Mouse (Mus musculus): ENCODE results near the gene Akt1s1. TPM values are rescaled to one million over a fixed set of nuclear protein-coding genes. Genes with fewer than 3 reads are reported as not detected.
A peak's percentile ranks its signal among the peaks of the same experiment; 100 is the strongest.

The Akt1s1 gene
- polyA plus RNA-seq, 1 experiment from 2014 or later: 61.6 TPM

DNA sequence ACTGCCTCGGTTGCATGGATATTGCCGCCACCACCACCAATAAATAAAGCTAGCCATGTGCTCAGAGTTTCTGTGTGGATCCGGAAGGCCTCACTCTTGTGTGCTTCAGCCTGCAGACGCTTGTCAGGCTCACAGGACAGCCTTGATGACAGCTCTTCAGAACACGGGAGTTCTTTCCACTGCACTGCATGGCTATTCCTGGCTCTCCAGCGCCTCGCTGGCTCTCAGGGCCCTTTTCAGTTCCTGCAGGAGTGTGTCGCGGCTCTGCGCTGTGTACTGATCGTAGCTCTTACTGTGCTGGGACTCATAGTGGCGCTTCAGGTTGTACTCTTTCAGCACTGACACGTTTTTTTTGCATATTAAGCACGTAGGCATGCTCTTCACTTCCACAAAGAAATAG, 29.0 kb downstream of the Akt1s1 start:
- H3K4me1 ChIP-seq (ENCODE audit: control insufficient read depth in 2 of 2, insufficient read depth in 2 of 2, low read length in 2 of 2): peaks cover 20 to 24% of the 10 kb centered on the region in 2 experiments
- no peaks in the 10 kb centered on the region for H3K9me3 ChIP-seq (ENCODE audit: control insufficient read depth, low read length)
- no peaks in the 10 kb centered on the region for H3K27me3 ChIP-seq (ENCODE audit: control insufficient read depth, insufficient read depth, low read length)
- ATAC-seq (ENCODE audit: insufficient number of reproducible peaks, insufficient read depth, low FRiP score, low read depth): peak; percentile 54
- peak overlapping the region; percentile 60 to 87 for H3K27ac ChIP-seq (replicated peaks in 1 of 2; ENCODE audit: control insufficient read depth in 1 of 2, insufficient read depth in 1 of 2, low read depth in 2 of 2, low read length in 2 of 2)
- WGBS: 37% methylated on average over 14 of the region's 14 CpGs
- no peak overlapping the region for H3K4me3 ChIP-seq (ENCODE audit: control insufficient read depth in 1 of 2, insufficient read depth in 1 of 2, low read depth in 1 of 2, low read length in 2 of 2)
- no peak overlapping the region for H3K4me2 ChIP-seq (ENCODE audit: low read length)
- H3K36me3 ChIP-seq (ENCODE audit: control insufficient read depth, insufficient read depth, low read length): peaks cover 71% of the 10 kb centered on the region
- 0 out of 2 replicates have a peak overlapping the region, but pooled peaks have one; percentile 27 for H3K9ac ChIP-seq (ENCODE audit: low read length)

DNA sequence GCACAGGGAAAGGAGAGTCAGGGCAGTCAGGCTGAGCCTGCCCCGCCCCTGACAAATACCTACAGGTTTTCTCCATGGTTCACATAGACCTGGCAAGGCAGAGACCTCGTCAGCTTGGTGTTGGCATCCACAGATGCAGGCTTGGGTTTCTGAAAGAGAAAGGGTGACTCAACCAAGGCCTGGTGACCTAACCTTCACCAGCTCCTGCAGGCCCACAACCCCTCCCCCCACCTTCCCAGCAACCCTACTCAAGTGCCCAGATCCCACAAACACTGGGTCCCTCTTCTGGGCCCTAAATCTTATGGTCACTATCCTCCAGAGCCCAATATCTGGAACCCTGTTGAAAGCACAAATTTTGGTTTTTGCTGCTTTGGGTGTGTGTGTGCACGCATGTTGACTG, 34.2 kb downstream of the Akt1s1 start:
- no peaks in the 10 kb centered on the region for H3K27me3 ChIP-seq (ENCODE audit: control insufficient read depth, insufficient read depth, low read length)
- H3K4me3 ChIP-seq (ENCODE audit: control insufficient read depth in 1 of 2, insufficient read depth in 1 of 2, low read depth in 1 of 2, low read length in 2 of 2): no peak overlapping the region
- no peak overlapping the region for H3K27ac ChIP-seq (replicated peaks in 1 of 2; ENCODE audit: control insufficient read depth in 1 of 2, insufficient read depth in 1 of 2, low read depth in 2 of 2, low read length in 2 of 2)
- no peaks in the 10 kb centered on the region for H3K9me3 ChIP-seq (ENCODE audit: control insufficient read depth, low read length)
- peaks cover 93% of the 10 kb centered on the region for H3K36me3 ChIP-seq (ENCODE audit: control insufficient read depth, insufficient read depth, low read length)
- H3K9ac ChIP-seq (ENCODE audit: low read length): no peak overlapping the region
- WGBS: 89% methylated on average over 3 of the region's 3 CpGs
- no peak for ATAC-seq (ENCODE audit: insufficient number of reproducible peaks, insufficient read depth, low FRiP score, low read depth)
- no peak overlapping the region for H3K4me2 ChIP-seq (ENCODE audit: low read length)
- H3K4me1 ChIP-seq (ENCODE audit: control insufficient read depth in 2 of 2, insufficient read depth in 2 of 2, low read length in 2 of 2): peaks cover 11 to 13% of the 10 kb centered on the region in 2 experiments

DNA sequence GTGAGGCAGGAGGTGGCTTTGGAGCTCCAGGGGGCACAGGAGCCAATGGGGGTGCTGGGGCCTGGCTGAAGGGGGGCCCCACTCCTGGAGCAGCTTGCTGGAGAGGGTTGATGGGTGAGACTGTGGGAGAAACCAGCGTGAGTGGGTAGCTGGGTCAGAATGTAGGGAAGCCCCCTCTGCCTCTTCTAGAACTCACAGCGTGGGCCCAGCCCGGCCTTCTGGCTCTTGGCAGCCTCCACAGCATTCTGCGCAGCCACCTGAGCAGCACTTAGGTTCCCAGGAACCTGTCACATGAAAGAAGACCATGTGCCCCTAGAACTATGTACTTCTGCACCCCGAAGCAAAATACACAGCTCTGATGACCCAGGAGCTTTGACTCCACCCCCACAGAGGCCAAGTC, 35.8 kb downstream of the Akt1s1 start:
- no peak for ATAC-seq (ENCODE audit: insufficient number of reproducible peaks, insufficient read depth, low FRiP score, low read depth)
- Histone ChIP-seq H3K4me2 (ENCODE audit: low read length) (no peak overlapping the region), H3K9me3 (ENCODE audit: control insufficient read depth, low read length) (no peaks in the 10 kb centered on the region), H3K27ac (replicated peaks in 1 of 2; ENCODE audit: control insufficient read depth in 1 of 2, insufficient read depth in 1 of 2, low read depth in 2 of 2, low read length in 2 of 2) (no peak overlapping the region), H3K4me3 (ENCODE audit: control insufficient read depth in 1 of 2, insufficient read depth in 1 of 2, low read depth in 1 of 2, low read length in 2 of 2) (no peak overlapping the region), H3K36me3 (ENCODE audit: control insufficient read depth, insufficient read depth, low read length) (peaks cover 89% of the 10 kb centered on the region), H3K9ac (ENCODE audit: low read length) (no peak overlapping the region), H3K4me1 (ENCODE audit: control insufficient read depth in 2 of 2, insufficient read depth in 2 of 2, low read length in 2 of 2) (peaks cover 12 to 22% of the 10 kb centered on the region in 2 experiments), H3K27me3 (ENCODE audit: control insufficient read depth, insufficient read depth, low read length) (no peaks in the 10 kb centered on the region)
- WGBS: 100% methylated on average over 5 of the region's 5 CpGs

DNA sequence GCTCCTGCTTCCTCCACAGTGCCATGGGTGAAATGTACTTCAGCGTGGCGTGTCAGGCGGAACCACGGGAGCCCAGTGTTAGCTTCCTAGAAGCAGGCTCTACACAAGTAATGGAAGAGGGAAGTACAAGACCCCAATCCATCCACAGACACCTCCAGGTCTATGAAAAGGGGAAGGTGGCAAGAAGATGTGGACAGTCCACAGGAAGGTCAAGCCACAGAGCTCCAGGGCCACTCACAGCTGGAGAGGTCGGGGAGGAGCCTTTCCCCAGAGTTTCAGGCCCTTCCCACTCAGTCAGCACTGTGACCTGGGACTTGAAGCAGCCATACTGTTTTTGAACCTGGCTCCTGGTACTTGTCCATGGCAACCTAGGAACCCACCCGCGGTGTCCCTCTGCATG, 38.2 kb downstream of the Akt1s1 start:
- no peak overlapping the region for H3K27ac ChIP-seq (replicated peaks in 1 of 2; ENCODE audit: control insufficient read depth in 1 of 2, insufficient read depth in 1 of 2, low read depth in 2 of 2, low read length in 2 of 2)
- H3K36me3 ChIP-seq (ENCODE audit: control insufficient read depth, insufficient read depth, low read length): peaks cover 76% of the 10 kb centered on the region

DNA sequence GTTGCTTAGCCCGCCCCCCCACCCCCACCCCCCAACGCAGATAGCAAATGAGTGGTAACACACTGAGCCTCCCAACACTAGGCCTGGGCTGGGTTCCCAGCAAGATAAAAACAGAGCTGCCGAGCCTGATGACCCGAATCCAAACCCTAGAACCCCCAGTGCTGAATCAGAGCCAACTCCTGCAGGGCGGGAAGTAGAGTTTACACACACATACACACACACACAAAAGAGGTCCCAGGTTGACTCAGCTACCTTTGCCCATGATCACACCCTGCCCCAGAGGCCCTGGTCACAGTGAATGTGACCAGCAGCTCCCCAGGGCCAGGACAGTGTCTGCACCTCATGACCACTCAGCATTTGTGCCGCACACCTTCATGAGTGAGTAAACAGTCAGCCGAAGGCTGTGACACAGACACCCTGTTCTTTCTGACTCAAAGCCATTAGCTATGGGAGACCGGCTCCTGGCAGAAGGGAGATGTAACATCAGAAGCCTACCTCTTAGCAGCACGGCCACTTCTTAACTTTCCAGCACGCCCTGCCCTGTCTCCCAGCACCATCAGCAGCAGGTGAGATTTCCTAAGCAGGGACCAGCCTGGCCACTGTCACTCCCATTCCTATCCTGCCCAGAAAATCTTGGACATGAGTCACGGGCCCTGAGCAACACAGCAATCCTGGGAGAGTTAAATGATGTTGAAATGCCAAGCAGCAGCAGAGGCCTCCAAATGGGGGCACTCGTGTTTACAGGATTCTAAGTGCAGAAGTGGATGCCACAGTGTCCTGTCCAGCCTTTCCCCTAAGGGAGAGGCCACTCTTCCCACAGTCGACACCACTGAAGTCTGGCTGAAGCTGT, 39.7 kb downstream of the Akt1s1 start:
- peak; percentile 28; the same call in 1 of the 2 replicates for ATAC-seq (ENCODE audit: insufficient number of reproducible peaks, insufficient read depth, low FRiP score, low read depth)
- Histone ChIP-seq H3K4me1 (ENCODE audit: control insufficient read depth in 2 of 2, insufficient read depth in 2 of 2, low read length in 2 of 2) (peaks cover 22 to 39% of the 10 kb centered on the region in 2 experiments), H3K27ac (replicated peaks in 1 of 2; ENCODE audit: control insufficient read depth in 1 of 2, insufficient read depth in 1 of 2, low read depth in 2 of 2, low read length in 2 of 2) (peak overlapping the region; percentile 46 to 75), H3K27me3 (ENCODE audit: control insufficient read depth, insufficient read depth, low read length) (no peaks in the 10 kb centered on the region), H3K4me2 (ENCODE audit: low read length) (no peak overlapping the region), H3K9me3 (ENCODE audit: control insufficient read depth, low read length) (no peaks in the 10 kb centered on the region), H3K36me3 (ENCODE audit: control insufficient read depth, insufficient read depth, low read length) (peaks cover 61% of the 10 kb centered on the region), H3K4me3 (ENCODE audit: control insufficient read depth in 1 of 2, insufficient read depth in 1 of 2, low read depth in 1 of 2, low read length in 2 of 2) (no peak overlapping the region), H3K9ac (ENCODE audit: low read length) (peak overlapping the region; percentile 47)
- 65% methylated on average over 13 of the region's 13 CpGs for WGBS

More for the DNA sequence above, 38.2 kb downstream of the Akt1s1 start:
- no peaks in the 10 kb centered on the region for H3K9me3 ChIP-seq (ENCODE audit: control insufficient read depth, low read length)
- 86% methylated on average over 7 of the region's 7 CpGs for WGBS
- H3K4me1 ChIP-seq (ENCODE audit: control insufficient read depth in 2 of 2, insufficient read depth in 2 of 2, low read length in 2 of 2): peaks cover 20 to 37% of the 10 kb centered on the region in 2 experiments
- no peaks in the 10 kb centered on the region for H3K27me3 ChIP-seq (ENCODE audit: control insufficient read depth, insufficient read depth, low read length)
- H3K9ac ChIP-seq (ENCODE audit: low read length): no peak overlapping the region
- H3K4me3 ChIP-seq (ENCODE audit: control insufficient read depth in 1 of 2, insufficient read depth in 1 of 2, low read depth in 1 of 2, low read length in 2 of 2): no peak overlapping the region
- ATAC-seq (ENCODE audit: insufficient number of reproducible peaks, insufficient read depth, low FRiP score, low read depth): no peak
- H3K4me2 ChIP-seq (ENCODE audit: low read length): no peak overlapping the region

DNA sequence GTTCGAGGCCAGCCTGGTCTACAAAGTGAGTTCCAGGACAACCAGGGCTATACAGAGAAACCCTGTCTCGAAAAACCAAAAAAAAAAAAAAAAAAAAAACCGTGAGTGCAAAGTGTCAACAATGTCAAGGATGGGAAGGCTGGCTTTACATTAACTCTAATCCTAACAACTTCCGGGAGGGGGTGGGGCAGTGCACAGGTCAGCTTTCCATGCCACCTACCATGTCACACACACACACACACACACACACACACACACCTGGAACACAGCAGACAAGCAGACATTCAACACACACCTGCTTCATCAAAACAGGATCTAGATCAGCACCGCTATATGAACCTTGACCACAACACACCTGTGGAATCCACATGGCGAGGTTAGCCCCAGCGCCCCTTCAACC, 41.4 kb downstream of the Akt1s1 start:
- H3K27ac ChIP-seq (replicated peaks in 1 of 2; ENCODE audit: control insufficient read depth in 1 of 2, insufficient read depth in 1 of 2, low read depth in 2 of 2, low read length in 2 of 2): no peak overlapping the region
- H3K4me3 ChIP-seq (ENCODE audit: control insufficient read depth in 1 of 2, insufficient read depth in 1 of 2, low read depth in 1 of 2, low read length in 2 of 2): no peak overlapping the region
- H3K9me3 ChIP-seq (ENCODE audit: control insufficient read depth, low read length): no peaks in the 10 kb centered on the region
- peaks cover 46% of the 10 kb centered on the region for H3K36me3 ChIP-seq (ENCODE audit: control insufficient read depth, insufficient read depth, low read length)
- H3K4me2 ChIP-seq (ENCODE audit: low read length): no peak overlapping the region
- no peak for ATAC-seq (ENCODE audit: insufficient number of reproducible peaks, insufficient read depth, low FRiP score, low read depth)
- no peak overlapping the region for H3K9ac ChIP-seq (ENCODE audit: low read length)
- 87% methylated on average over 6 of the region's 7 CpGs for WGBS
- H3K4me1 ChIP-seq (ENCODE audit: control insufficient read depth in 2 of 2, insufficient read depth in 2 of 2, low read length in 2 of 2): peaks cover 22 to 43% of the 10 kb centered on the region in 2 experiments
- H3K27me3 ChIP-seq (ENCODE audit: control insufficient read depth, insufficient read depth, low read length): no peaks in the 10 kb centered on the region

DNA sequence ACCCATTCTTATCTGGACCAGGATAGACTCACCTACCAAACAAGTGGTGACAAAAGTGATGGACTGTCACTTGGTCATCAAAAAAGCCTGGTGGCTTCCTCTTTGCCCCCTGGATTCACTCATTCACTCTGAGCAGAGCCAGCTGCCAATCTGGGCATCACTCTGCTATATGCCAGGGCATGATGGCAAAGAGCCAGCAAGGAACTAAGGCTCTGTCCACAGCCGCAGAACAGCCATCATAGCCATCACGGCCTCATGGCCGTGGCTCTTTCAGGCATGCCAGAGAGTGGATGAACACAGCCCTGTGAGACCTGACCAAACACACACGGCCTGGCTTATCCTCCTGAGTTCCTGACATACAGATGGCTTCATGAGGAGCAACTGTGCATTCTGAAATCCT, 41.9 kb downstream of the Akt1s1 start:
- no peak overlapping the region for H3K27ac ChIP-seq (replicated peaks in 1 of 2; ENCODE audit: control insufficient read depth in 1 of 2, insufficient read depth in 1 of 2, low read depth in 2 of 2, low read length in 2 of 2)
- no peaks in the 10 kb centered on the region for H3K9me3 ChIP-seq (ENCODE audit: control insufficient read depth, low read length)
- H3K4me3 ChIP-seq (ENCODE audit: control insufficient read depth in 1 of 2, insufficient read depth in 1 of 2, low read depth in 1 of 2, low read length in 2 of 2): peak overlapping the region in 1 of 2 experiments; percentile 64; a peak in 2 of 4 replicates
- no peak for ATAC-seq (ENCODE audit: insufficient number of reproducible peaks, insufficient read depth, low FRiP score, low read depth)
- peaks cover 40% of the 10 kb centered on the region for H3K36me3 ChIP-seq (ENCODE audit: control insufficient read depth, insufficient read depth, low read length)
- H3K9ac ChIP-seq (ENCODE audit: low read length): peak overlapping the region; percentile 85
- WGBS: 79% methylated on average over 4 of the region's 4 CpGs
- no peaks in the 10 kb centered on the region for H3K27me3 ChIP-seq (ENCODE audit: control insufficient read depth, insufficient read depth, low read length)
- H3K4me1 ChIP-seq (ENCODE audit: control insufficient read depth in 2 of 2, insufficient read depth in 2 of 2, low read length in 2 of 2): peaks cover 22 to 48% of the 10 kb centered on the region in 2 experiments
- peak overlapping the region; percentile 89 for H3K4me2 ChIP-seq (ENCODE audit: low read length)
